Mouse (Mus musculus): ENCODE results near the gene Cby1.
A peak's percentile ranks its signal among the peaks of the same experiment; 100 is the strongest.
"Not testable (repeated sequence)": the region's sequence is repeated elsewhere in the genome, so short reads cannot be mapped to it uniquely, and the experiment has no call there.

The Cby1 gene

GRCm38 (mm10) chr15:79658531-79659375 is at the start of gene Cby1, which contains the start of gene Fam227a:
Gene Cby1, plus strand, starts transcription at chr15:79659199.
Gene Fam227a, minus strand, starts transcription at chr15:79658956.
- peak; percentile 95 to 99 for DNase-seq (ENCODE audit: low spot score in 2 of 2)

DNA sequence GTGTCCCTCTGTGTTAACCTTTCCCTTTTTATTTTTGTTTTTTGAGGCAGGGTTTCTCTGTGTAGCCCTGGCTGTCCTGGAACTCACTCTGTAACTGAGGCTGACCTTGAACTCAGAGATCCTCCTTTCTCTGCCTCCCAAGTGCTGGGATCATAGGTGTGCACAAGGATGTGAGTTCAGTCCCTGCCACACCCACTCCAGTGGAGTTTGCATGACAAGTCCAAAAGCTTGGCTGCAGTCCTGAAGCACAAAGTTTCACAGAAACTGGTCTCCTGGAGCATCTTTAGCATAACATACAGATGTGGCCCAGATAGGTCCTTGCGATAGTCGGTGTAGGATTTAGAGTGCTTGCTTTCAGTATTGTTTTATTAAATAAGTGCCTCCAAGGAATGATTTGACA is 49.8 kb upstream of the Cby1 start:
- no peak for DNase-seq (ENCODE audit: low spot score in 2 of 2)

GRCm38 (mm10) chr15:79615501-79615900 is 43.5 kb upstream of the Cby1 start:
- no peak for DNase-seq (ENCODE audit: low spot score in 2 of 2)

DNA sequence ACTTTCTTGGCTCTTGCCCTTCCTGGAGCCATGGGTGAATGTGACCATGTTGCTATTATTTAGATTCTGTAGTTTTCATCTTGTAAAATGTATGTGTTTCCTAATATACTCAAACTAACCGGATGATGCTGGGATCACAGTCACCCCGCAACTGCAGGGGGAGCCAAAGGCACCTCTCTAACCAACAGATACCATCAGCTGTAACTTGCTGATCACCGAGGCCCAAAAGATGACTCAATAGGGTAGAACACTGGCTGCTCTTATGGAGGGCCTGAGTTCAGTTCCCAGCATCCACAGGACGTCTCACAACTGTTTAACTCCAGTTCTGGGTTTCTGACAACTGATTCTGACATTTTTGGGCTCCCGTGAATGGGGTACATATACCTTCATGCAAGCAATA is 42.3 kb upstream of the Cby1 start:
- no peak for DNase-seq (ENCODE audit: low spot score in 2 of 2)

GRCm38 (mm10) chr15:79617135-79617534 is 41.9 kb upstream of the Cby1 start:
- DNase-seq (ENCODE audit: low spot score in 2 of 2) = no peak

DNA sequence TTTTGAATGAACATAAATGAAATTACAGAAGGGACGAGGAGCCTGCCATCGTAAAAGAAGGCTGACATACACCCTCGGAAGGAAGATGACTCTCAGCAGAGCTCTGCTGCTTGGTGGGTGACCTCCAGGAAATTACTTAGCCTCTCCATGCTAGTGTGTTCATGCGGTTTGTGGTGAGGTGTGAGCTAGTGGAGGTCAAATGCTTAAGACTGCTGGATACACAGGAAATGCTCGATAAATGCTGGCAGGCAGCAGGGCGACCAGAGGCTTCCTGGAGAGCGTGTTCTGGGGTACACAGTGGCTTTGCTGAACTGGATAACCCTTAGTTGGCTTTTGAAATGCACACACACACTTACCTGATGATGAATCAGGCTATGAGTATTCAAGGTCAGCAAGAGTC is 40.5 kb upstream of the Cby1 start:
- DNase-seq (ENCODE audit: low spot score in 2 of 2) = no peak

GRCm38 (mm10) chr15:79619770-79620414 is 39.1 kb upstream of the Cby1 start:
- DNase-seq (ENCODE audit: low spot score in 2 of 2) = no peak

DNA sequence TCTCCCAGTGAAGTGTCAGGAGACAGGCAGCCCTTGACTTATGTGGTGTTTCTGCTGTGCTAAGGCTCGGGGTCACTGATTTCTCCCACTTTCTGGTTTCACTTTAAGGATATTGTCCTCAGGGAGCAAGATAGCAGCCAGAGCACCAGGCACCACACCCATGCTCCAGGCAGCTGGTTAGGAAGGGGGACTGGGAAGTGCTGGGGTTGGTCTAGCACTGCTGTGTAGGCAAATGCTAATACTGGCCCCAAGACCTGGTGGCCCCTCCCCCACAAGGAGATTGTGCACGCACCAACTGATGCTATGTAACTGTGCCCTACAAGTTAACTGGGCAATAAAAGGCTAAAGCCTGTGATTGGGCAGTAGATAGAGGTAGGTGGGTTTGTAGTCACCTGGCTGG is 28.5 kb upstream of the Cby1 start:
- no peak for DNase-seq (ENCODE audit: low spot score in 2 of 2)

- DNase-seq (ENCODE audit: low spot score in 2 of 2) = no peak
These were observed 17.7 kb upstream of the Cby1 start for GRCm38 (mm10) chr15:79641135-79641817.

DNA sequence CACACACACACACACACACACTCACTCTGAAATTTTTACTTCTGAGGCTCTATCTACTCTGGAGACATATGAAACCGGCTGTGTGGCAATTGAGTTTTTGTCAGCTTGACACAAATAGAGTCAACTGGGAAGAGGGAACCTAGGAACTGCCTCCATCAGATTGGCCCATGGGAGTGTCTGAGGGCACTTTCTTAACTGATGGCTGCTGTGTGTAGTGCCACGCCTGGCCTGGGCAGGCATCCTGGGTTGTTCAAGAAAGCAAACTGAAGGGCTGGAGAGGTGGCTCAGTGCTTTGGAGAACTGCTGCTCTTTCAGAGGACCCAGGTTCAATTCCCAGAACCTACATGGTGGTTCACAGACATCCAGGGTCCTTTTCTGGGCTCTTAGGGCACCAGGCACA is 13.5 kb upstream of the Cby1 start:
- no peak for DNase-seq (ENCODE audit: low spot score in 2 of 2)

- no peak for DNase-seq (ENCODE audit: low spot score in 2 of 2)
These were observed 10.9 kb upstream of the Cby1 start for GRCm38 (mm10) chr15:79648130-79648529.

- peak; percentile 66 to 84 for DNase-seq (ENCODE audit: low spot score in 2 of 2)
These were observed 8.4 kb upstream of the Cby1 start for GRCm38 (mm10) chr15:79650569-79650968.

DNA sequence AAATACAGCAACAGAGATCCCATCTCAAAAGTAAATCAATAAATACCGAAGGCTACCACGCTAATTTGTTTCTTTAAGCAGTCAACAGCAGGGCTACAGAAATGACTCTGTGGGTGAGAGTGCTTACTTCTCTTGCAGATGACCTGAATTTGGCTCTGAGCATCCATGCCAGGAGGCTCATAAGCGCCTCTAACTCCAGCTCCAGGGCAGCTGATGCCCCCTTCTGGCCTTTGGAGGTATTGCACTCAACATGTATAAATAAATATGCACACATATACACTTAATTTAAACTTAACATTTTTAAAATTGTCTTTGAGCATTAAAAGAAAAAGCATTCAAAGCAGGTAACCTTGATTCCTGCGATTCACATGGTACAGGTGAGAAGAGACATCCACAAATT is 7.5 kb upstream of the Cby1 start:
- DNase-seq (ENCODE audit: low spot score in 2 of 2) = peak in 1 of 2 experiments; percentile 30

- DNase-seq (ENCODE audit: low spot score in 2 of 2) = no peak
These were observed 2.5 kb upstream of the Cby1 start for GRCm38 (mm10) chr15:79656451-79656850.

GRCm38 (mm10) chr15:79657837-79658530 is 1.0 kb upstream of the Cby1 start:
- peak; percentile 90 to 95 for DNase-seq (ENCODE audit: low spot score in 2 of 2)

- peak; percentile 63 to 85 for DNase-seq (ENCODE audit: low spot score in 2 of 2)
These were observed 2.9 kb downstream of the Cby1 start for GRCm38 (mm10) chr15:79661852-79662251.

- DNase-seq (ENCODE audit: low spot score in 2 of 2) = no peak
These were observed 5.7 kb downstream of the Cby1 start for GRCm38 (mm10) chr15:79664666-79665065.

DNA sequence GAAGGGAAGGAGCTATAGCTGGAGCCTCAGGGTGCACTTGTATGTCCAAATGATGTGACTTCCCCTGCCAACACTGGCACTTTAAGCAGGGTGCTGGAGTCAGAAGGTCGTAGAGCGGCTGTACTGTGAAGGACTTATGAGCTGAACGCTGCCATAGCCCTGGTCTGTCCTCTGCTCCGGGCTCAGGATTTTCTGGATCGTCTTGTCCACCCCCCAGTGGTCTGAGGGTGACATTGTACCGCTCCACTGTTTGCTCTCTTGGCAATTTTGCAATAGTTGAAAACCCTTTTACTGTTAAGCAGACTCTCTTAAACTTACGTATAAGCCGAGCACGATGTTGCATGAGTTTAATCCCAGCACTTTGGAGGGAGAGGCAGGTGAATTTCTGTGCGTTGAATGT is 10.2 kb downstream of the Cby1 start:
- DNase-seq (ENCODE audit: low spot score in 2 of 2) = no peak

GRCm38 (mm10) chr15:79670249-79670971 is 11.4 kb downstream of the Cby1 start, which contains the start of gene Tomm22:
Gene Tomm22, plus strand, starts transcription at chr15:79670861.
- DNase-seq (ENCODE audit: low spot score in 2 of 2) = peak; percentile 88 to 93

DNA sequence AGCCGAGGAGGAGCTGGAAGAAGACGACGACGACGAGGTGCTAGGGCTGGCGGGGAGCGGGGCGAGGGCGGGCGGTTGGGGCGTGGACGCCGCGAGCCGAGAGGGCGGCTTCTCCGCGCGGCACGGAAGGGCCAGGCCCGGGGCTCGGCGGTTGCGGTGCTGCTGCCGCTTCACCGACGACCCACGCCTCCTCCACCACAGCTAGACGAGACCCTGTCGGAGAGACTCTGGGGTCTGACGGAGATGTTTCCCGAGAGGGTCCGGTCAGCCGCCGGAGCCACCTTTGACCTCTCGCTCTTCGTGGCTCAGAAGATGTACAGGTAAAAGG is 11.9 kb downstream of the Cby1 start:
- DNase-seq (ENCODE audit: low spot score in 2 of 2) = no peak

DNA sequence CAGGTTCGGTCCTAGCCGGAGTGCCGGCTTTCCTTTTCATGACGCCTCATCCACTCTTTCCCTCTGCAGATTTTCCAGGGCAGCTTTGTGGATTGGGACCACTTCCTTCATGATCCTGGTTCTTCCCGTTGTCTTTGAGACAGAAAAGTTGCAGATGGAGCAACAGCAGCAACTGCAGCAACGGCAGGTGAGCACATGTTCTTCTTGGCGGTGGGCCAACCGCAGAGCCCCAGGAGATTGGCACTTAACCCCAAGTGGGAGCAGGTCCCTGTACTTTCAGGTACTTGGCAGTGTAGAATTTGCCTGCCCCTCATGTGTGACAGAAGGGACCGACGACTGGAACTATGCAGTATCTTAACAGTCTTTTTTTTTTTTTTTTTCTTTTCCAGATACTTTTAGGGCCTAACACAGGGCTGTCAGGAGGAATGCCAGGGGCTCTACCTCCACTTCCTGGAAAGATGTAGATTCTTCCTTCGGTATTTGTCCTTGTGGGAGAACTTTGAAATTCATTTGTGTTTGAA is 12.9 kb downstream of the Cby1 start:
- DNase-seq (ENCODE audit: low spot score in 2 of 2) = not testable (repeated sequence)

All from spleen, postnatal 4 days (tissue).